9 mouse cellular contexts compared by ENCODE assay signal in genomic region chr17:45597787-45598186, GRCm38 (mm10). TPM values are rescaled to one million over a fixed set of nuclear protein-coding genes. Genes with fewer than 3 reads are reported as not detected.
DNase-seq lines count a peak whose midpoint lies in the region; ATAC-seq and TF ChIP-seq lines count a peak whose summit lies in the region.
"Had no signal": no experiment of that assay in that cellular context is flagged by ENCODE, and none has a peak within 500 bp of the region (broad histone marks: within the 10 kb centered on the region; RNA-seq: fewer than 3 reads in every experiment).

No protein-coding gene starts in this region.

- H3K4me1 ChIP-seq in testis, adult 2 months (ENCODE audit: control insufficient read depth, insufficient read depth, low read length): peaks cover 30% of the 10 kb centered on the region
- peaks cover 19% of the 10 kb centered on the region for H3K4me1 ChIP-seq in stomach, postnatal 0 days (replicated peaks; ENCODE audit: control insufficient read depth, insufficient read depth)

- no peak overlapping the region for H3K4me3 ChIP-seq in gastrocnemius, adult 2 months
- H3K4me3 ChIP-seq in testis, adult 2 months (ENCODE audit: control insufficient read depth, low read depth, low read length): 0 out of 2 replicates have a peak overlapping the region, but pooled peaks have one; percentile 16
- H3K4me3 ChIP-seq in stomach, postnatal 0 days (ENCODE audit: low read depth, low read length): no peak overlapping the region

- H3K9me3 ChIP-seq in stomach, postnatal 0 days (ENCODE audit: control insufficient read depth, low read length): no peaks in the 10 kb centered on the region

- H3K27me3 ChIP-seq in testis, adult 2 months (ENCODE audit: control insufficient read depth, insufficient read depth, low read length): no peaks in the 10 kb centered on the region
- H3K27me3 ChIP-seq in stomach, postnatal 0 days (ENCODE audit: control insufficient read depth, insufficient read depth, low read length): no peaks in the 10 kb centered on the region

- H3K9ac ChIP-seq in stomach, postnatal 0 days (ENCODE audit: low read length): no peak overlapping the region

- H3K4me2 ChIP-seq in stomach, postnatal 0 days (replicated peaks; ENCODE audit: low read depth): no peak overlapping the region

- intact Hi-C loops in gastrocnemius, adult 2 months (cut with DNase I): loop anchor here (10.0 kb wide), 1 partner anchor 437 kb away; the partner anchor contains the start of gene Vegfa
- intact Hi-C loops in gastrocnemius, postnatal 36 days (cut with DNase I): no loop called here
- intact Hi-C loops in left cerebral cortex, postnatal 36 days (cut with DNase I): no loop called here

- peak; percentile 71 for DNase-seq in gastrocnemius, adult 2 months
- no peak for DNase-seq in gastrocnemius, postnatal 36 days
- no peak for DNase-seq in testis, postnatal 14 days (ENCODE audit: low spot score)
- DNase-seq in stomach, postnatal 0 days (ENCODE audit: low spot score): peak; percentile 64
- no peak for DNase-seq in left cerebral cortex, postnatal 36 days (ENCODE audit: low spot score in 2 of 2)

- no peak for TF ChIP-seq CTCF in gastrocnemius, adult 2 months (IDR thresholded peaks at IDR 0.05)
- TF ChIP-seq CTCF in testis, adult 2 months (IDR thresholded peaks at IDR 0.05; ENCODE audit: control insufficient read depth, insufficient read depth, insufficient replicate concordance, low read depth, low read length): no peak
- TF ChIP-seq CTCF in stomach, postnatal 0 days (IDR thresholded peaks at IDR 0.05; ENCODE audit: low read depth): 0 out of 2 replicates have a peak, but pooled peaks have one; percentile 6

- 38% methylated on average over 3 of the region's 3 CpGs for WGBS in stomach, postnatal 0 days

- H3K27ac ChIP-seq in gastrocnemius, adult 2 months: peak overlapping the region; percentile 90
- H3K27ac ChIP-seq in testis, adult 2 months (ENCODE audit: control insufficient read depth, insufficient read depth, low read depth, low read length): peak overlapping the region; percentile 55; the same call in 1 of the 2 replicates
- H3K27ac ChIP-seq in stomach, postnatal 0 days (replicated peaks): no peak overlapping the region

- no peaks in the 10 kb centered on the region for H3K36me3 ChIP-seq in testis, adult 2 months (ENCODE audit: control insufficient read depth, insufficient read depth, low read length)
- no peaks in the 10 kb centered on the region for H3K36me3 ChIP-seq in stomach, postnatal 0 days (ENCODE audit: control insufficient read depth, insufficient read depth, low read length)

- no peak for TF ChIP-seq EP300 in stomach, postnatal 0 days (optimal IDR thresholded peaks at IDR 0.05)

- no peak for TF ChIP-seq POLR2A in testis, adult 2 months (IDR thresholded peaks at IDR 0.05; ENCODE audit: control insufficient read depth, low read depth, low read length)

- peak; percentile 51 for ATAC-seq in granulocyte monocyte progenitor cell, adult 5-6 weeks (replicated peaks; ENCODE audit: poor library complexity, severe bottlenecking)
- no peak; the same call in 1 of the 2 replicates for ATAC-seq in stomach, postnatal 0 days (ENCODE audit: low FRiP score, low TSS enrichment)
- ATAC-seq in inflammation-experienced regulatory T-cells, adult 6 months: no peak

RNA-seq across cellular contexts. Expression of gene Slc29a1, which starts 1.6 kb away (rescaled TPM):
- 10 to 100 TPM; 27.4 to 44.7 TPM for total RNA-seq in gastrocnemius, adult 2 months (2021)
- 10 to 100 TPM; 30.3 to 35.8 TPM for total RNA-seq in gastrocnemius, postnatal 36 days (2021)
- polyA plus RNA-seq in testis, adult 2 months (2012; rRNA removed): 138 and 143 TPM in 2 replicates
- 60.7 and 107 TPM in 2 replicates for total RNA-seq in granulocyte monocyte progenitor cell, adult 5-6 weeks (2014; fragmentation: Nextera tagmentation)
- total RNA-seq in granulocyte monocyte progenitor cell, adult 5-6 weeks (2017): 53.2 and 74.0 TPM in 2 replicates
- 49.4 and 55.3 TPM in 2 replicates for polyA plus RNA-seq in stomach, postnatal 0 days (2015; fragmentation: Nextera tagmentation; extraction: Ambion mirVana)
- total RNA-seq in left cerebral cortex, postnatal 36 days (2021): 10 to 100 TPM; 17.1 to 23.2 TPM
- polyA plus RNA-seq in inflammation-experienced regulatory T-cells, adult 6 months (2017; shearing (Covaris generic)): 100 to 1,000 TPM in 2 of 3 experiments, 10 to 100 TPM in 1; 72.2 to 131 (median 109) TPM

RNA-seq across cellular contexts. Expression of gene Mymx, which starts 4.1 kb away (rescaled TPM):
- total RNA-seq in gastrocnemius, adult 2 months (2021): under 1 TPM in 1 of 2 experiments, not detected in 1; 0.36 TPM
- 1 to 10 TPM in 1 of 2 experiments, under 1 TPM in 1; 0.33 to 1.2 TPM for total RNA-seq in gastrocnemius, postnatal 36 days (2021)
- 3.4 and 4.4 TPM in 2 replicates for polyA plus RNA-seq in testis, adult 2 months (2012; rRNA removed)
- total RNA-seq in granulocyte monocyte progenitor cell, adult 5-6 weeks (2014; fragmentation: Nextera tagmentation): not detected in 2 replicates
- total RNA-seq in granulocyte monocyte progenitor cell, adult 5-6 weeks (2017): not detected in 2 replicates
- polyA plus RNA-seq in stomach, postnatal 0 days (2015; fragmentation: Nextera tagmentation; extraction: Ambion mirVana): 1.2 and 1.5 TPM in 2 replicates
- total RNA-seq in left cerebral cortex, postnatal 36 days (2021): not detected
- polyA plus RNA-seq in inflammation-experienced regulatory T-cells, adult 6 months (2017; shearing (Covaris generic)): not detected
- polyA plus RNA-seq: liver, embryonic 14.5 days had no signal

RNA-seq across cellular contexts. Expression of gene Hsp90ab1, which starts 24.7 kb away (rescaled TPM):
- total RNA-seq in gastrocnemius, adult 2 months (2021): 1,000 to 10,000 TPM; 1,106 to 1,162 TPM
- 100 to 1,000 TPM; 866 to 924 TPM for total RNA-seq in gastrocnemius, postnatal 36 days (2021)
- polyA plus RNA-seq in testis, adult 2 months (2012; rRNA removed): 99.1 and 109 TPM in 2 replicates
- total RNA-seq in granulocyte monocyte progenitor cell, adult 5-6 weeks (2014; fragmentation: Nextera tagmentation): 1,977 and 2,073 TPM in 2 replicates
- 2,383 and 2,522 TPM in 2 replicates for total RNA-seq in granulocyte monocyte progenitor cell, adult 5-6 weeks (2017)
- polyA plus RNA-seq in stomach, postnatal 0 days (2015; fragmentation: Nextera tagmentation; extraction: Ambion mirVana): 715 and 750 TPM in 2 replicates
- total RNA-seq in left cerebral cortex, postnatal 36 days (2021): 1,000 to 10,000 TPM; 1,413 to 1,526 TPM
- 1,000 to 10,000 TPM in 1 of 3 experiments, 100 to 1,000 TPM in 2; 939 to 1,028 (median 983) TPM for polyA plus RNA-seq in inflammation-experienced regulatory T-cells, adult 6 months (2017; shearing (Covaris generic))

RNA-seq across cellular contexts. Expression of gene Slc35b2, which starts 34.1 kb away (rescaled TPM):
- 10 to 100 TPM; 16.0 to 17.3 TPM for total RNA-seq in gastrocnemius, adult 2 months (2021)
- 10 to 100 TPM; 17.3 to 21.4 TPM for total RNA-seq in gastrocnemius, postnatal 36 days (2021)
- polyA plus RNA-seq in testis, adult 2 months (2012; rRNA removed): 26.6 and 35.6 TPM in 2 replicates
- 88.5 and 124 TPM in 2 replicates for total RNA-seq in granulocyte monocyte progenitor cell, adult 5-6 weeks (2014; fragmentation: Nextera tagmentation)
- total RNA-seq in granulocyte monocyte progenitor cell, adult 5-6 weeks (2017): 39.3 and 77.1 TPM in 2 replicates
- 72.7 and 76.8 TPM in 2 replicates for polyA plus RNA-seq in stomach, postnatal 0 days (2015; fragmentation: Nextera tagmentation; extraction: Ambion mirVana)
- total RNA-seq in left cerebral cortex, postnatal 36 days (2021): 10 to 100 TPM; 24.7 to 33.0 TPM
- 10 to 100 TPM; 30.2 to 38.1 (median 32.6) TPM for polyA plus RNA-seq in inflammation-experienced regulatory T-cells, adult 6 months (2017; shearing (Covaris generic))

RNA-seq across cellular contexts. Expression of gene Nfkbie, which starts 42.3 kb away (rescaled TPM):
- under 1 TPM; 0.36 to 0.43 TPM for total RNA-seq in gastrocnemius, adult 2 months (2021)
- total RNA-seq in gastrocnemius, postnatal 36 days (2021): under 1 TPM; 0.64 to 0.79 TPM
- polyA plus RNA-seq in testis, adult 2 months (2012; rRNA removed): 0.83 and 0.95 TPM in 2 replicates
- total RNA-seq in granulocyte monocyte progenitor cell, adult 5-6 weeks (2014; fragmentation: Nextera tagmentation): 4.6 and 7.8 TPM in 2 replicates
- total RNA-seq in granulocyte monocyte progenitor cell, adult 5-6 weeks (2017): 4.9 and 6.0 TPM in 2 replicates
- 1.6 and 2.0 TPM in 2 replicates for polyA plus RNA-seq in stomach, postnatal 0 days (2015; fragmentation: Nextera tagmentation; extraction: Ambion mirVana)
- 1 to 10 TPM; 1.7 to 2.7 TPM for total RNA-seq in left cerebral cortex, postnatal 36 days (2021)
- polyA plus RNA-seq in inflammation-experienced regulatory T-cells, adult 6 months (2017; shearing (Covaris generic)): 10 to 100 TPM; 35.1 to 44.1 (median 43.1) TPM

Comparison
In these comparisons a context has a peak if more than half of its experiments do, and no peak if none do; other contexts are left out.
1. DNase-seq: peak in gastrocnemius, adult 2 months (single experiment) and stomach, postnatal 0 days (single experiment); none in gastrocnemius, postnatal 36 days (0 of 2), testis, postnatal 14 days (single experiment) and left cerebral cortex, postnatal 36 days (0 of 2).